ENCODE assay signal across 10 mouse cellular contexts in genomic region chr3:116388808-116389207, GRCm38 (mm10). TPM values are rescaled to one million over a fixed set of nuclear protein-coding genes. Genes with fewer than 3 reads are reported as not detected.
DNase-seq lines count a peak whose midpoint lies in the region; ATAC-seq and TF ChIP-seq lines count a peak whose summit lies in the region.
"Had no signal": no experiment of that assay in that cellular context is flagged by ENCODE, and none has a peak within 500 bp of the region (broad histone marks: within the 10 kb centered on the region; RNA-seq: fewer than 3 reads in every experiment).

No protein-coding gene starts in this region.

- H3K4me1 ChIP-seq in kidney, embryonic 14.5 days (ENCODE audit: control insufficient read depth, insufficient read depth, low read length) = peaks cover 10% of the 10 kb centered on the region; the same call in 1 of the 2 replicates
- peaks cover 2% of the 10 kb centered on the region; the same call in 1 of the 2 replicates for H3K4me1 ChIP-seq in bone marrow, adult 2 months (ENCODE audit: control insufficient read depth, insufficient read depth, low read length)
- peaks cover 14% of the 10 kb centered on the region for H3K4me1 ChIP-seq in kidney, postnatal 0 days (replicated peaks; ENCODE audit: insufficient read depth, low read length)
- no peaks in the 10 kb centered on the region for H3K4me1 ChIP-seq in hindbrain, embryonic 11.5 days (replicated peaks; ENCODE audit: control insufficient read depth, insufficient read depth, low read length)

- WGBS in kidney, embryonic 14.5 days = 36% methylated on average over 11 of the region's 11 CpGs
- 29% methylated on average over 11 of the region's 11 CpGs for WGBS in bone marrow, adult 2 months
- WGBS in kidney, postnatal 0 days = 38% methylated on average over 11 of the region's 11 CpGs
- 84% methylated on average over 11 of the region's 11 CpGs for WGBS in hindbrain, embryonic 11.5 days

- H3K27me3 ChIP-seq in kidney, embryonic 14.5 days (ENCODE audit: control insufficient read depth, insufficient read depth, low read length) = no peaks in the 10 kb centered on the region
- H3K27me3 ChIP-seq in kidney, postnatal 0 days (ENCODE audit: insufficient read depth, low read length) = no peaks in the 10 kb centered on the region
- no peaks in the 10 kb centered on the region for H3K27me3 ChIP-seq in hindbrain, embryonic 11.5 days (ENCODE audit: control insufficient read depth, insufficient read depth, low read length)
- H3K27me3 ChIP-seq: neural tube, embryonic 12.5 days had no signal

- H3K4me3 ChIP-seq in kidney, embryonic 14.5 days (ENCODE audit: low read length) = no peak overlapping the region
- H3K4me3 ChIP-seq in bone marrow, adult 2 months (replicated peaks; ENCODE audit: control insufficient read depth, low read depth, low read length) = no peak overlapping the region
- H3K4me3 ChIP-seq in kidney, postnatal 0 days (replicated peaks; ENCODE audit: low read depth, low read length) = no peak overlapping the region
- H3K4me3 ChIP-seq in hindbrain, embryonic 11.5 days (ENCODE audit: low read depth, low read length) = no peak overlapping the region
- H3K4me3 ChIP-seq: neural tube, embryonic 12.5 days had no signal

- no peaks in the 10 kb centered on the region for H3K9me3 ChIP-seq in kidney, embryonic 14.5 days (ENCODE audit: control insufficient read depth, low read length)
- no peaks in the 10 kb centered on the region for H3K9me3 ChIP-seq in kidney, postnatal 0 days (replicated peaks; ENCODE audit: low read length)
- H3K9me3 ChIP-seq in hindbrain, embryonic 11.5 days (ENCODE audit: control insufficient read depth, low read length) = no peaks in the 10 kb centered on the region
- H3K9me3 ChIP-seq: neural tube, embryonic 12.5 days had no signal

- peaks cover 4% of the 10 kb centered on the region; the same call in 1 of the 2 replicates for H3K36me3 ChIP-seq in kidney, embryonic 14.5 days (ENCODE audit: control insufficient read depth, insufficient read depth, low read length)
- H3K36me3 ChIP-seq in kidney, postnatal 0 days (ENCODE audit: insufficient read depth, low read length) = 0 out of 2 replicates have a peak, but pooled peaks cover 3% of the 10 kb centered on the region
- H3K36me3 ChIP-seq in hindbrain, embryonic 11.5 days (ENCODE audit: control insufficient read depth, insufficient read depth, low read length) = no peaks in the 10 kb centered on the region

- DNase-seq in kidney, adult 9 months = peak; percentile 37
- no peak for DNase-seq in kidney, postnatal 0 days (ENCODE audit: low spot score)
- DNase-seq in spleen, postnatal 10 days (ENCODE audit: low spot score in 2 of 2) = peak; percentile 48 to 74
- no peak for DNase-seq in right cerebral cortex, adult 2 months (ENCODE audit: low spot score in 2 of 2)
- DNase-seq in thymus, postnatal 0 days (ENCODE audit: low spot score) = no peak
- DNase-seq in hindbrain, embryonic 11.5 days (ENCODE audit: low spot score) = no peak
- DNase-seq: cerebellum, adult 11 months had no signal

- ATAC-seq in kidney, embryonic 14.5 days (ENCODE audit: low FRiP score, low TSS enrichment) = no peak
- ATAC-seq in kidney, postnatal 0 days (replicated peaks; ENCODE audit: low FRiP score, low read depth) = no peak
- no peak for ATAC-seq in hindbrain, embryonic 11.5 days (ENCODE audit: low FRiP score)

- no peak for TF ChIP-seq POLR2A in bone marrow, adult 2 months (IDR thresholded peaks at IDR 0.05; ENCODE audit: borderline replicate concordance, control insufficient read depth, low read depth, low read length)

- no peak overlapping the region for H3K9ac ChIP-seq in kidney, embryonic 14.5 days (ENCODE audit: low read depth, low read length)
- no peak overlapping the region for H3K9ac ChIP-seq in kidney, postnatal 0 days (ENCODE audit: low read depth, low read length)
- no peak overlapping the region for H3K9ac ChIP-seq in hindbrain, embryonic 11.5 days (ENCODE audit: low read depth, low read length)
- H3K9ac ChIP-seq: neural tube, embryonic 12.5 days had no signal

- H3K27ac ChIP-seq in kidney, embryonic 14.5 days (ENCODE audit: low read depth, low read length) = no peak overlapping the region
- H3K27ac ChIP-seq in bone marrow, adult 2 months (ENCODE audit: control insufficient read depth, insufficient read depth, low read depth, low read length, poor library complexity) = peak overlapping the region; percentile 85
- H3K27ac ChIP-seq in kidney, postnatal 0 days = peak overlapping the region; percentile 19; the same call in 1 of the 2 replicates
- H3K27ac ChIP-seq in hindbrain, embryonic 11.5 days (ENCODE audit: low read depth, low read length) = no peak overlapping the region
- H3K27ac ChIP-seq: neural tube, embryonic 12.5 days had no signal

- TF ChIP-seq CTCF in bone marrow, adult 2 months (IDR thresholded peaks at IDR 0.05; ENCODE audit: control insufficient read depth, insufficient read depth, low read length) = no peak
- no peak for TF ChIP-seq CTCF in kidney, postnatal 0 days (IDR thresholded peaks at IDR 0.05; ENCODE audit: low read depth)

- no peak overlapping the region for H3K4me2 ChIP-seq in kidney, embryonic 14.5 days (replicated peaks; ENCODE audit: low read depth, low read length)
- H3K4me2 ChIP-seq in kidney, postnatal 0 days (ENCODE audit: low read length) = no peak overlapping the region
- H3K4me2 ChIP-seq in hindbrain, embryonic 11.5 days (replicated peaks; ENCODE audit: low read depth, low read length) = no peak overlapping the region
- H3K4me2 ChIP-seq: neural tube, embryonic 12.5 days had no signal

RNA-seq across cellular contexts. Expression of gene Cdc14a, which starts 35.0 kb away (rescaled TPM):
- 8.7 and 17.9 TPM in 2 replicates for polyA plus RNA-seq in kidney, embryonic 14.5 days (2014; fragmentation: Nextera tagmentation; extraction: Ambion mirVana)
- 4.0 and 7.2 TPM in 2 replicates for polyA plus RNA-seq in bone marrow, adult 2 months (2011; ENCODE audit: insufficient read depth, insufficient read length, low replicate concordance, missing spikeins)
- polyA plus RNA-seq in kidney, postnatal 0 days (2015; fragmentation: Nextera tagmentation; extraction: Ambion mirVana) = 12.8 and 12.9 TPM in 2 replicates
- 7.7 and 7.8 TPM in 2 replicates for polyA plus RNA-seq in thymus, postnatal 0 days (2015; fragmentation: Nextera tagmentation; extraction: Ambion mirVana)
- 14.1 and 17.2 TPM in 2 replicates for polyA plus RNA-seq in hindbrain, embryonic 11.5 days (2014; fragmentation: Nextera tagmentation; extraction: Ambion mirVana)

Comparison
In these comparisons a context has a peak if more than half of its experiments do, and no peak if none do; other contexts are left out.
1. DNase-seq: peak in kidney, adult 9 months (single experiment) and spleen, postnatal 10 days (2 of 2); none in kidney, postnatal 0 days (single experiment), right cerebral cortex, adult 2 months (0 of 2), thymus, postnatal 0 days (single experiment) and hindbrain, embryonic 11.5 days (single experiment).
2. H3K27ac ChIP-seq: peak in bone marrow, adult 2 months (single experiment) and kidney, postnatal 0 days (single experiment); none in kidney, embryonic 14.5 days (single experiment) and hindbrain, embryonic 11.5 days (single experiment).